Mouse (Mus musculus) left cerebral cortex, adult 2 months (tissue): ENCODE data around the gene Tmem145. TPM values are rescaled to one million over a fixed set of nuclear protein-coding genes. Genes with fewer than 3 reads are reported as not detected.
"Not testable (repeated sequence)": the region's sequence is repeated elsewhere in the genome, so short reads cannot be mapped to it uniquely, and the experiment has no call there.

Experiments
- DNase-seq, 2 experiments: peaks; one replicate each; pipeline ENCODE4 v3.0.0; 2021 to 2022; ENCODE audit warnings: low spot score in 2 of 2, mixed read lengths in 1 of 2; ENCODE audit errors: extremely low spot score in 1 of 2
- H3K27ac ChIP-seq: fragments of 200-600 bp; 2 replicates; pipeline ENCODE4 v1.8.1; 2022
- H3K4me3 ChIP-seq: fragments of 200-600 bp; 2 replicates; pipeline ENCODE4 v1.8.1; 2022
- CTCF ChIP-seq: fragments of 200-600 bp; IDR thresholded peaks from 2 replicates; pipeline ENCODE4 v1.8.1; 2022; ENCODE audit warnings: antibody characterized with exemption, mild to moderate bottlenecking, moderate library complexity
- intact Hi-C: fragments of 180-260 bp; cut with DNase I; formaldehyde crosslinking; loops from one replicate; pipeline ENCODE4 v1.15.1; 2025
- total RNA-seq, 2 experiments: library from RNA; stranded (reverse); gene quantifications; 2 replicates each; pipeline ENCODE4 v1.2.3; 2021

The Tmem145 gene
- total RNA-seq, 2 experiments from 2014 or later = 51.8 to 59.3 TPM

DNA sequence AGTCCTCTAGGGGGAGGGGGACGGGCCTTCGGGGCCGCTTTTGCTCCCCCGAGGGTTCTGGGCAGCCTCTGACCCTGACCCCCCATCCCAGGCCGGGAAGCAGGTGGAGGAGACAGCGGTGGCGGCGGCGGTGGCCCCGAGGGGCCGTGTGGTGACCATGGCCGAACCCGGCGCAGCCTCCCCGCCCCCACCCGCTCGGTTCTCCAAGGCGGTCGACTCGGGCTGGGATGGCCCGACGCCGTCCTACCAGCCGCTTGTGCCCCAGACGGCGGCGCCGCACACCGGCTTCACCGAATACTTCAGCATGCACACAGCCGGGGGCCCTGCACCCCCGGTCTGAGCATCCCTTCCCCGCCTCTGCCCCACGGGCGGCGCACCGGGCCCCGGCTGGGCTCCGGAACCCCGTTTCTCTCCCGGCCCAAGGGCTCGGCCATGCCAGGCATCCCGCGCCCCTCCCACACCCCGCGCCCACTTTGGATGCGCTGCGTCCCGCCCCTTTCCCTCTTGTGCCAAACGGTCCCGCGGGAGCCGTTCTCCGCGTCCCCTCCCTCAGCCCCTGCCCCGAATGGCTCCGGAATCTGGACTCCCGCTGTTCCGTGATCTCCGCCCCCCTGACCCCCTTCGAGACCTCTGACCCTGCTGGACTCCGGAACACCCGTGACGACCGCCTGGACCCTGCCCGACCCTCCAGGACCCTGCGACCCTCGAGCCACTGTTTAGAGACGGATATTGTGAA lies 9.6 kb downstream of the Tmem145 start:
- DNase-seq = no peak
- no peak for TF ChIP-seq CTCF
- intact Hi-C loops = loop anchor here (1.0 kb wide), 2 partner anchors 33 to 76 kb away; no protein-coding TSS in a partner anchor
- Histone ChIP-seq H3K4me3 (peak overlapping the region; percentile 40), H3K27ac (peak overlapping the region; percentile 49; the same call in 1 of the 2 replicates)

DNA sequence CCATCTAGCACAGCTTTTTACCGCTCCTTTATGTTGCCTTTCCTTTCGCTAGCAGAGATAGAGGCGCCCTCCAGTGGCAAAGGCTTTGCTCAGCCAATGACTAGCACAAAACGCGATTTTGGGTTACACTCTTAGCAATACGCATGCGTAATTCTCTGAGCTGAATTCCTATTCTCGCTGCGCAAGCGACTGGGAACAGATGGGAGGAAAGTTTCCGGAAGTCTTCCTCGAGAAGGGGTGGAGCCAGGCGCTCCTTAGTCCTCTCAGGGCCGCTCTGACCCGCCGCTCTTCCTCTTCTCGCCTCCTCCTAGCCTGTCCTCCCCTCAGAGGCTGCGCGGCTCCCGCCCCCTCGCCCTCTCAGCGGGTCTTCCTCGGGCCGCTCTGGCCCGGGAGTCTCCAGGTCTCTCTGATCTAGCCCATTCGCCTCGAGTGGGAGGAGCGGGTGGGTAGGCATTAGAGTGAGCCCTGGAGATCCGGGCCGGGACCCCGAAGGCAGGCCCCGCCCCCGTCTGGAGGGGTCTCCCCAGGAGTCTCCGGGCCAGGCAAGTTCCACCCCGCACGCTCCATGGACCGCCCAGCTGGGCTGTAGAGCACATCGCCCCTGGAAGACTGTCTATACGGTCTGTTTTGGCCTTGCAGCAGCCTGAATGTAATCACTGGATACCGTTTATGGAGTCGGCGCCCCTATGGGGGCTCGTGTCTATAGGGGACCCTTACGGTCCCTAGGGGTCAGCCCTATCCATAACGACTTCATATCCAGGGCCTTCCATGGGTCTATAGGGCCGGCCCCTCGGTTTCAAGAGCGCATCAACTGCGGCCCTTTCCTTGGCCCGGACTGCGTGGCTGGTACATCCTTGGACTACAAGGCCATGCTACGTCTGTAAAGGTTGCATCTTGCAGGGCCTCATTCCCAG lies 10.9 kb downstream of the Tmem145 start, which contains the start of gene Megf8:
TSS of gene Megf8 (plus strand) at position 633 of the 914 bp plus-strand sequence.
- intact Hi-C loops = loop anchor here (1.0 kb wide), 2 partner anchors 34 to 77 kb away; no protein-coding TSS in a partner anchor
- peak; percentile 93 for TF ChIP-seq CTCF
- DNase-seq = peak; percentile 93 to 96
- peak within 1 kb of the TSS; percentile 95 for H3K4me3 ChIP-seq
- H3K27ac ChIP-seq = peak within 1 kb of the TSS; percentile 92

DNA sequence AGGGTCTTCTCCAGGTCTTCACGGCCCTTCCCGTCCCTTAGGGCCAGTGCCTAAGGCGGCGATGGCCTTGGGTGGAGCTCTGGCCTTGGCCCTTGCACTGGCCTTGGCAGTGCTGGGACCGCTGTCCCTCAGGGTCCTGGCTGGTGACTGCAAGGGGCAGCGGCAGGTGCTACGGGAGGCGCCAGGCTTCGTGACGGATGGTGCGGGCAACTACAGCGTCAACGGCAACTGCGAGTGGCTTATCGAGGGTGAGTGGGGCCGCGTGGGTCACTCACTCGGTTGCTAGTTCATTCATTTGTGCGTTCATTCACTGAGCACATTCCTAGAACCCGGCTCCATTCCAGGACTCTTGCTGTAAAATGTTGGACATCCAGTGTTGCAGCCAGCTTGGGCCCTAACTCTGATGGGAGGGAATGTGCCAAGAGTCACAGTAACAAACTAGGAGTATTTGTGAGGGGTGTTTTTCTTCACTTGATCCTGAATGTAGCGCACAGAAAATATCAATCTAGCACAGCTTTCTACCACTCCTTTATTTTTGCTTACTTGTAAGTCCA lies 11.6 kb downstream of the Tmem145 start:
- peak in 1 of 2 experiments; percentile 33 for DNase-seq
- intact Hi-C loops = no loop called here
- Histone ChIP-seq H3K4me3 (peak overlapping the region; percentile 95), H3K27ac (peak overlapping the region; percentile 92)
- no peak for TF ChIP-seq CTCF

DNA sequence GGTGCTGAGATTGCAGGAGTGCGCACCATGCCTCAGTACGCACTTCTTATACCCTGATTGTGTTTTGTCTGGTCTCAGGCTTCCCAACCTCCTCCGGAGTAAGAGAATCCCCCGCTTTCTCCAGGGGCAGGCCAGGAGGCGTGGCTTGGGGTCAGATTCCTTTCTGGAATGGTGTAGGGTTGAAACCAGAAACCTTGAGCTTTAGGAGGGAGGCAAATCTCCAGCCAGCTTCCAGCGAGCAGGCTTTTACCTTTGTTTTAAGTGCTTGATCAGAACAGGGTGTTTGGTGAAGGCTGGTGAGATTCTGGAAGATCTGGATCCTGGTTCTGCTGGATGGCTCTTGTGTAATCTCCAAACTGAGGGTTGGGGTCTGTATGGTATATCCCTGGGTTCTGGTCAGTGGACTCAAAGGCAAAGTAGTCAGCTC lies 16.2 kb downstream of the Tmem145 start:
- Histone ChIP-seq H3K4me3 (no peak overlapping the region), H3K27ac (no peak overlapping the region)
- intact Hi-C loops = no loop called here
- DNase-seq = no peak
- TF ChIP-seq CTCF = no peak

DNA sequence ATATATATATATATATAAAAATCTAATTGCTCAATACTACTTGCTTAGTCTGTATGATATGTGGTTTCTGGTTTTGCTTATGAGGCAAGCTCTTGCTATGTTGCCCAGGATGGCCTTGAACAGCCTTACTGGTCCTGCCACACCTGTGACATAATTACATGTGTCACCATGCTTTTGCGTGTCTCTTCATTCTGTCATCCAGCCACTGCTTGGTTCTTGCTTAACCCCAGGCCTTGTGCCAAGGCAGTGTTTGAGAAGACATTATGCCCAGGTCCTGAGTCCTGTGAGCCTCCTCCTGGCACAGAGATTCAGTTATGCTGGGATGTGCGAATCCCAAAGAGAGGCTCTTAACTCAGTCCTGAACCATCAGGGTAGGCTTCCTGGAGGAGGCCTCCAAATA lies 17.3 kb downstream of the Tmem145 start:
- no peak overlapping the region for H3K27ac ChIP-seq
- no peak for TF ChIP-seq CTCF
- DNase-seq = no peak
- intact Hi-C loops = no loop called here
- H3K4me3 ChIP-seq = no peak overlapping the region

DNA sequence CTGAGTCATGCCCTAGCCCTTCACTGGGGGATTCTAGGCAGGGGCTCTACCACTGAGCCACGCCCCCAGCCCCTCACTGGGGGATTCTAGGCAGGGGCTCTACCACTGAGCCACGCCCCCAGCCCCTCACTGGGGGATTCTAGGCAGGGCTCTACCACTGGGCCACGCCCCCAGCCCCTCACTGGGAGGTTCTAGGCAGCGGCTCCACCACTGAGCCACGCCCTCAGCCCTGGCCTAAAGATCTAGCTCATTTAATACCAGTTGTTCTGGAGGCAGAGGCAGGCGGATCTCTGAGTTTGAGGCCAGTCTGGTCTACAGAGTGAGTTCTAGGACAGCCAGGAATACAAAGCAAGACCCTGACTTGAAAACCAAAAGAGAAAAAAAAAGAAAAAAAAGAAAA lies 19.5 kb downstream of the Tmem145 start:
- H3K27ac ChIP-seq, H3K4me3 ChIP-seq, DNase-seq, intact Hi-C loops: not testable (repeated sequence)

DNA sequence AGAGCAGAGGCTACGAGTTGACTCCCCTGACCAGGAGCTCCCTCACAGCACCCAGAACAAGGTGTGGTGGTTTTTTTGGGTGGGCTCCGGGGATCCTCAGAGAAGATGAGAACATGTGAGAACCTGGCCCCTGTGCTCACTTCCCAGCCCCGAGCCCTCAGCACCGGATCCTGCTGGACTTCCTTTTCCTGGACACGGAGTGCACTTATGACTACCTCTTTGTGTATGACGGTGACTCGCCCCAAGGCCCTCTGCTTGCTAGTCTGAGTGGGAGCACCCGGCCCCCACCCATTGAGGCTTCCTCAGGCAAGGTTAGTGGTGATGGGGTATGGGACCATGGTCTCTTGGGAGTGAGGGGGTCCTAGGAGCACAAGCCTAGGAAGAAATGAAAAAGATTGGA lies 20.3 kb downstream of the Tmem145 start:
- Histone ChIP-seq H3K27ac (no peak overlapping the region), H3K4me3 (no peak overlapping the region)
- DNase-seq = no peak
- TF ChIP-seq CTCF = no peak
- intact Hi-C loops = no loop called here

DNA sequence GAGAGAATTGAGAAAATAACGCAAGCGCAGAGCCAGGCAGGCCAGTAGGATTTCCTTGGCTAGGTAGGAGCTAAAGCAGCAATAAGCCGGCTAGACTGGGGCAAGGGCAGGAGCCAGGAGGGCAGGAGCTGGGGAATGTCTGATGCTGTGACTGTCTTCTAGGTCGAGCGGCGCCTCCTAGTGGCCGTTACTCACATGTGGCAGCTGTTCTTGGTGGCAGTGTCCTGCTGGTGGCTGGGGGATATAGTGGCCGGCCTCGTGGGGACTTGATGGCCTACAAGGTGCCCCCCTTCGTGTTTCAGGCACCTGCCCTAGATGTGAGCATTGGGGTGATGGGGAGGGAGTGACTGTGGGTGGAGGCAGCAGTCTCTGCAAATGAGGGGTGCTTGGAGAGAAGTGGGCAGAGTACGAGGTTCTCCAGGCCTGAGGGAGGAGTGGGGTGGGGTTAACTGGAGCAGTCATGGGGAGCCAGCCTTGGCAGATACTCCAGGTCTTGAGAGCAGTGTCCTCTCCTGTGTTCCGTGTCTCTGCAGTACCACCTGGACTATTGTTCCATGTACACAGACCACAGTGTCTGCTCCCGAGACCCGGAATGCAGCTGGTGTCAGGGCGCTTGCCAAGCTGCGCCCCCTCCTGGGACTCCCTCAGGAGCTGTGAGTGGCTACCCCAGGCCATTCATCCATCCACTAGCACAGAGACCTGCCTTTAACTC lies 27.8 kb downstream of the Tmem145 start:
- intact Hi-C loops = no loop called here
- TF ChIP-seq CTCF = peak; percentile 78
- H3K4me3 ChIP-seq = no peak overlapping the region
- no peak overlapping the region for H3K27ac ChIP-seq
- DNase-seq = peak; percentile 56 to 57

DNA sequence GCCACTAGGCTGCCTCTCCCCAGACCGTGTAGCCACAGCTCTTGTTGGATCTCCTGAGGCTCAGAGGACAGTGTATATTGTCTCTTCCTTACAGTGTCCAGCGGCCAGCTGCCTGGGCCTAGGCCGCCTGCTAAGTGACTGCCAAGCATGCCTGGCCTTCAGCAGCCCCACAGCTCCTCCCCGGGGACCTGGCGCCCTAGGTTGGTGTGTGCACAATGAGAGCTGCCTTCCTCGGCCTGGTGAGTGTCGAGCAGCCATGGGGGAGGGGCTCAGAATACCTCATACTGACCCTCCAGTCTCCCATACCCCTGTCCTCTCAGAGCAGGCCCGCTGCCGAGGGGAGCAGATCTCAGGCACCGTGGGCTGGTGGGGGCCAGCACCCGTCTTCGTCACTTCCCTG lies 28.6 kb downstream of the Tmem145 start:
- Histone ChIP-seq H3K27ac (no peak overlapping the region), H3K4me3 (no peak overlapping the region)
- DNase-seq = no peak
- no peak for TF ChIP-seq CTCF
- intact Hi-C loops = no loop called here

DNA sequence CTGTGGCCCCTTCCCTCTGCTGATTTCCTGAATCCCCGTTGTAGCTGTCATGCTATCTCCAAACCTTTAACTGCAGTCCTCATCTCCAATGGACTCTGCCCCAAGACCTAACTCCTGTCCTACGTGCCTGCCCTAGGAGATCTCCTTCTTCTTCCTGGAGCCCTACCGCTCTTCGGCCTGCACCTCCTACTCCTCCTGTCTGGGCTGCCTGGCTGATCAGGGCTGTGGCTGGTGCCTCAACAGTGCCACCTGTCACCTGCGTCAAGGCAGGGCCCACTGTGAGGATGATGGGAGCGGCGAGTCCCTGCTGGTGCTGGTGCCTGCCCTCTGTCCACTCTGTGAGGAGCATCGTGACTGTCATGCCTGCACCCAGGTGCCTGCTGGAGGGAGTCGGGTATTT lies 33.4 kb downstream of the Tmem145 start:
- TF ChIP-seq CTCF = no peak
- intact Hi-C loops = no loop called here
- Histone ChIP-seq H3K4me3 (no peak overlapping the region), H3K27ac (no peak overlapping the region)
- DNase-seq = no peak

DNA sequence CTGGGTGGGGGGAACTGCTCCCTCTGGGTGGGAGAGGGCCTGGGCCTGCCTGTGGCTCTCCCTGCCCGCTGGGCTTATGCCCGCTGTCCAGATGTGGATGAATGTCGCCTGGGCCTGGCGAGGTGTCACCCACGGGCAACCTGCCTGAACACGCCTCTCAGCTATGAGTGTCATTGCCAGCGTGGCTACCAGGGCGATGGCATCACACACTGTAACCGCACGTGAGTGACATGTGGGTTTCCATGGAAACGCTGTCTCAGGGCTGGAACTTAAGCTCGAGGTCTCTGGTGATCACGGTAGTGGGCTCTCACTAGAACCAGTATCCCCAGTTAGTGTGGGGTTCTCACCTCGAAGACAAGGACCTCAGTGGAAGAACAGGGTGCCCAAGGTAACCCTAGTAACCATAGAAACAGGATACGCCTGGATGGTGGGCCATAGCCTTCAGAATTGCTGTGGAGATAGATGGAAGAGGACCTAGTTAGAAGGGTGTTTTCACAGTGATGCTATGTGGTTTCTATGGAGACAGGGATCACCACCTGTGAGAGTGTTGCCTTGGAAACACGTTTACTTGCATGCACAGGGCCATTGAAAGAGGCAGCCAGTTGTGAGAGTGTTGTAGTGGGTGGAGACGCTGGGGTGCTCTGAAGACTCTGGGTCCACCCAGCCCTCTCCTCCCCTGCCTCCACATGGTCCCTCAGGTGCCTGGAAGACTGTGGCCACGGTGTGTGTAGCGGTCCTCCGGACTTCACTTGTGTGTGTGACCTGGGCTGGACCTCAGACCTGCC lies 35.3 kb downstream of the Tmem145 start:
- H3K27ac ChIP-seq = no peak overlapping the region
- TF ChIP-seq CTCF = no peak

More for the DNA sequence above, 35.3 kb downstream of the Tmem145 start:
- H3K4me3 ChIP-seq = no peak overlapping the region
- intact Hi-C loops = no loop called here
- no peak for DNase-seq
